Mouse (Mus musculus) bone marrow macrophage, adult 2 months (primary cell): ENCODE measurements around the gene Rab1a. TPM values are rescaled to one million over a fixed set of nuclear protein-coding genes. Genes with fewer than 3 reads are reported as not detected.
"Not testable (repeated sequence)": the region's sequence is repeated elsewhere in the genome, so short reads cannot be mapped to it uniquely, and the experiment has no call there.

Source experiments
- H3K27ac ChIP-seq: 2 replicates; pipeline ENCODE4 v1.5.1; 2012; ENCODE audit warnings: low read depth, low read length; ENCODE audit not compliant: insufficient read depth
- H3K4me1 ChIP-seq: 2 replicates; pipeline ENCODE4 v1.6.1; 2012; ENCODE audit warnings: low read length; ENCODE audit not compliant: control insufficient read depth, insufficient read depth
- H3K4me3 ChIP-seq: 2 replicates; pipeline ENCODE4 v1.5.1; 2012; ENCODE audit warnings: mild to moderate bottlenecking, low read length, moderate library complexity; ENCODE audit not compliant: insufficient read depth
- CTCF ChIP-seq: IDR thresholded peaks from 2 replicates; pipeline ENCODE4 v1.5.1; 2012; ENCODE audit warnings: low read depth, mild to moderate bottlenecking, low read length, moderate library complexity
- POLR2A ChIP-seq: IDR thresholded peaks from 2 replicates; pipeline ENCODE4 v1.6.1; 2012; ENCODE audit warnings: mild to moderate bottlenecking, low read depth, low read length, borderline replicate concordance
- polyA plus RNA-seq: library from polyadenylated mRNA; stranded (reverse); fragments of >200 nt; gene quantifications from 2 replicates; pipeline ENCODE4 v1.2.4, GENCODE M21; 2012; ENCODE audit not compliant: missing spikeins, insufficient read depth, insufficient read length

The Rab1a gene
- polyA plus RNA-seq, 1 experiment, result 272 TPM

- TF ChIP-seq POLR2A, result no peak
- TF ChIP-seq CTCF, result no peak
- peaks cover 29% of the 10 kb centered on the region for H3K4me1 ChIP-seq
- H3K27ac ChIP-seq, result no peak overlapping the region
- H3K4me3 ChIP-seq, result no peak overlapping the region
Observed at GRCm38 (mm10) chr11:20217227-20217626, 16.0 kb downstream of the Rab1a start.

- H3K27ac ChIP-seq, H3K4me3 ChIP-seq, H3K4me1 ChIP-seq: not testable (repeated sequence)
Observed at GRCm38 (mm10) chr11:20221671-20222070, 20.4 kb downstream of the Rab1a start.

- TF ChIP-seq POLR2A (no peak), CTCF (no peak)
- Histone ChIP-seq H3K4me1 (peaks cover 12% of the 10 kb centered on the region), H3K27ac (no peak overlapping the region), H3K4me3 (no peak overlapping the region)
Observed at GRCm38 (mm10) chr11:20224196-20224595, 23.0 kb downstream of the Rab1a start.

- H3K4me3 ChIP-seq, result no peak overlapping the region
- no peak overlapping the region for H3K27ac ChIP-seq
- peaks cover 24% of the 10 kb centered on the region for H3K4me1 ChIP-seq
- TF ChIP-seq CTCF (no peak), POLR2A (no peak)
Observed at GRCm38 (mm10) chr11:20225938-20226337, 24.7 kb downstream of the Rab1a start.

GRCm38 (mm10) chr11:20228666-20229065 is 27.4 kb downstream of the Rab1a start:
- no peak overlapping the region for H3K4me3 ChIP-seq
- H3K27ac ChIP-seq, result 0 out of 2 replicates have a peak overlapping the region, but pooled peaks have one; percentile 24

GRCm38 (mm10) chr11:20229311-20229710 is 28.1 kb downstream of the Rab1a start:
- Histone ChIP-seq H3K4me1 (peaks cover 40% of the 10 kb centered on the region), H3K4me3 (no peak overlapping the region), H3K27ac (peak overlapping the region; percentile 43)
- TF ChIP-seq CTCF, result no peak
- no peak for TF ChIP-seq POLR2A

More at GRCm38 (mm10) chr11:20228666-20229065, 27.4 kb downstream of the Rab1a start:
- TF ChIP-seq CTCF (no peak), POLR2A (no peak)
- peaks cover 40% of the 10 kb centered on the region for H3K4me1 ChIP-seq

GRCm38 (mm10) chr11:20230286-20230685 is 29.1 kb downstream of the Rab1a start:
- TF ChIP-seq CTCF (no peak), POLR2A (no peak)
- H3K4me1 ChIP-seq, result peaks cover 40% of the 10 kb centered on the region
- no peak overlapping the region for H3K4me3 ChIP-seq
- H3K27ac ChIP-seq, result peak overlapping the region; percentile 94

- Histone ChIP-seq H3K27ac (peak overlapping the region; percentile 98), H3K4me1 (peaks cover 40% of the 10 kb centered on the region), H3K4me3 (no peak overlapping the region)
- TF ChIP-seq CTCF (no peak), POLR2A (no peak)
Observed at GRCm38 (mm10) chr11:20231128-20231878, 30.1 kb downstream of the Rab1a start.

- H3K4me3 ChIP-seq, result no peak overlapping the region
- TF ChIP-seq CTCF (no peak), POLR2A (no peak)
- H3K27ac ChIP-seq, result peak overlapping the region; percentile 98
- H3K4me1 ChIP-seq, result peaks cover 40% of the 10 kb centered on the region
Observed at GRCm38 (mm10) chr11:20232016-20232755, 31.0 kb downstream of the Rab1a start.

- Histone ChIP-seq H3K27ac (no peak overlapping the region), H3K4me1 (peaks cover 33% of the 10 kb centered on the region), H3K4me3 (no peak overlapping the region)
- TF ChIP-seq CTCF, result peak; percentile 13; the same call in 1 of the 2 replicates
- no peak for TF ChIP-seq POLR2A
Observed at GRCm38 (mm10) chr11:20234233-20234632, 33.0 kb downstream of the Rab1a start.
